Mouse (Mus musculus): ENCODE results near the gene Tex33. TPM values are rescaled to one million over a fixed set of nuclear protein-coding genes. Genes with fewer than 3 reads are reported as not detected.
A peak's percentile ranks its signal among the peaks of the same experiment; 100 is the strongest.

The Tex33 gene
- polyA plus RNA-seq, 1 experiment from 2014 or later: not detected

DNA sequence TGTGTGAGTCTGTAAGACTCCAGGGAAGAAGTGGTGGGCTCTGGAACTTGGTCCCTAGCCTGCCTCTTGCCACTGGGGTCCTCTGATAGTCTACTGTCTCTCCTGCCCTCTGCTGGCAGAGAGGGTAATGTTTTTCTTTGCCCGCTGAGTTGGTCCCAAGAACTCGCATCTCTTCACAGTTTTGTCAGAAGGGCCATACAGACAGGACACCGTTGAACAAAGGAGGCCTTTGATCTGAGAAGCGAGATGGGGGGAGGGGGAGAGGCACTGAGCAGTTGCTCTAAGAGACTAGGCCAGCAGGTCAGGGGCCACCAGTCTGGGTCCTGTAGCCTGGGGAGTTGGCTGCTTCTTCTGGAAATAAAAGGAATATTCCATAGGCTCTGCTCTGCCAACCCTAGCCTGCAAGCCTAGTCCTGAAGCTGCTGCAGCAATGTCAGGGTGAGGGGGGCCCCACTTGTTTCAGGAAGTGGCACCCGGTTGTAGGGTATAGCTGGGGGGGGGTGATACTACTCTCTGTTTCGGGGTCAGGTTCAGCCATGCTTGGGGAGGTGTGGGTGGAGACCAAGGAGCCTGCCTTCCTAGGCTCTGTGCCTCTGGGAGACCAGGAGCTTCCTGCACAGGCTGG lies 39.3 kb upstream of the Tex33 start:
- H3K27ac ChIP-seq: no peak overlapping the region
- H3K4me1 ChIP-seq (replicated peaks; ENCODE audit: control insufficient read depth, insufficient read depth, low read length): peaks cover 17% of the 10 kb centered on the region; the same call in 1 of the 2 replicates
- H3K4me2 ChIP-seq (replicated peaks): no peak overlapping the region
- no peak for ATAC-seq (ENCODE audit: low FRiP score)
- H3K27me3 ChIP-seq (ENCODE audit: control insufficient read depth, insufficient read depth, low read length): no peaks in the 10 kb centered on the region
- H3K4me3 ChIP-seq (replicated peaks; ENCODE audit: low read length): no peak overlapping the region
- H3K36me3 ChIP-seq (replicated peaks; ENCODE audit: control insufficient read depth, insufficient read depth): peaks cover 42% of the 10 kb centered on the region
- no peak overlapping the region for H3K9ac ChIP-seq
- DNase-seq (ENCODE audit: low spot score): peak; percentile 59
- H3K9me3 ChIP-seq (ENCODE audit: control insufficient read depth, low read length): no peaks in the 10 kb centered on the region
- 25% methylated on average over 6 of the region's 6 CpGs for WGBS

DNA sequence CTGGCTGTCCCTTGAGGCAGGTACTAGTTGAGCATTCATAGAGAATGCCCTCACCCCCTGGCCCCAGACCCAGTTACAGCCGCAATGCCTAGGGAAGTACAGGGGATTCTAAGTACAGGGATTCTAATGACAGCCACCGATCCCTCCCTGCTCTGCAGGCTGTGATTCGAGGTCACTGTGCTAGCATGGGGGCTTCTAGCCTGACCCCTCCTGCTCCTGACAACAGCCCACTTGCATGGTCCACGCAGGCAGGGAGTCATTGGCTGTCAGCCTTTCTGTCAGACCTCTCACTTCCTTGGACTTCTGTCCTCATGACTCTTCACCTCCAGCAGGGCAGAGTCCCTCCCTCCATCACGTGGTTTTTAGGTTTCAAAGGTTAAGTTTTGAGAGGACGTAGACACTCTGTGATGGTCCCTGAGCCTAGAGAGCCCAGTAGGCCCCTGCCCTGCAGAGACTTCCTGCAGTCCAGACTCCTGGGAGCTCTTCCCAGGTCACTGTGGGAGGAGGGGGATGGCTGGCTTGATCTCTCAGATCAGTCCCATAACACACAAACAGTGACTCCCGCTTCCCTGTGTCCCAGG lies 35.9 kb upstream of the Tex33 start:
- no peaks in the 10 kb centered on the region for H3K9me3 ChIP-seq (ENCODE audit: control insufficient read depth, low read length)
- peaks cover 23% of the 10 kb centered on the region; the same call in 1 of the 2 replicates for H3K4me1 ChIP-seq (replicated peaks; ENCODE audit: control insufficient read depth, insufficient read depth, low read length)
- ATAC-seq (ENCODE audit: low FRiP score) (no peak), DNase-seq (ENCODE audit: low spot score) (no peak)
- H3K36me3 ChIP-seq (replicated peaks; ENCODE audit: control insufficient read depth, insufficient read depth): peaks cover 42% of the 10 kb centered on the region
- no peak overlapping the region for H3K4me3 ChIP-seq (replicated peaks; ENCODE audit: low read length)
- 83% methylated on average over 7 of the region's 7 CpGs for WGBS
- no peaks in the 10 kb centered on the region for H3K27me3 ChIP-seq (ENCODE audit: control insufficient read depth, insufficient read depth, low read length)
- no peak overlapping the region for H3K9ac ChIP-seq
- H3K4me2 ChIP-seq (replicated peaks): no peak overlapping the region
- no peak overlapping the region for H3K27ac ChIP-seq

DNA sequence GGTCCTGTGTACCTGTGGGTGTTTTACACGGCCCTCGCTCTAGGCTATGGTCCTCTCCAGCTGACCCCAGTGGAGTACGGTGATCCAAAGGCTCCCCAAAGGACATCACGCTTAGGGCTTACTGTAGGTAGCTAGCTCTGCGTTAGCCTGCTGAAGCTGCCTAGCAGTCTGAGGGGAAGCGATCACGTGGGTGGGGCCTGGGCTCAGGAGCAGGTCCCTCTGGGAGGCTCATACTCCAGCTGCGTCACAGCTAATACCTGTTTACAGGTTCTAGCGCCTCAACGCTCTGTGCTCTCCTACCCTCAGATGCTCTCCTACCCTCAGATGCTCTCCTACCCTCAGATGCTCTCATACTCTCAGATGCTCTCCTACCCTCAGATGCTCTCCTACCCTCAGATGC lies 35.2 kb upstream of the Tex33 start:
- H3K9ac ChIP-seq: no peak overlapping the region
- ATAC-seq (ENCODE audit: low FRiP score): no peak
- no peak for DNase-seq (ENCODE audit: low spot score)
- H3K27ac ChIP-seq: no peak overlapping the region
- 85% methylated on average over 10 of the region's 10 CpGs for WGBS
- peaks cover 16% of the 10 kb centered on the region; the same call in 1 of the 2 replicates for H3K4me1 ChIP-seq (replicated peaks; ENCODE audit: control insufficient read depth, insufficient read depth, low read length)
- H3K4me2 ChIP-seq (replicated peaks): no peak overlapping the region
- no peaks in the 10 kb centered on the region for H3K9me3 ChIP-seq (ENCODE audit: control insufficient read depth, low read length)
- H3K36me3 ChIP-seq (replicated peaks; ENCODE audit: control insufficient read depth, insufficient read depth): peaks cover 35% of the 10 kb centered on the region
- H3K4me3 ChIP-seq (replicated peaks; ENCODE audit: low read length): no peak overlapping the region
- H3K27me3 ChIP-seq (ENCODE audit: control insufficient read depth, insufficient read depth, low read length): no peaks in the 10 kb centered on the region

DNA sequence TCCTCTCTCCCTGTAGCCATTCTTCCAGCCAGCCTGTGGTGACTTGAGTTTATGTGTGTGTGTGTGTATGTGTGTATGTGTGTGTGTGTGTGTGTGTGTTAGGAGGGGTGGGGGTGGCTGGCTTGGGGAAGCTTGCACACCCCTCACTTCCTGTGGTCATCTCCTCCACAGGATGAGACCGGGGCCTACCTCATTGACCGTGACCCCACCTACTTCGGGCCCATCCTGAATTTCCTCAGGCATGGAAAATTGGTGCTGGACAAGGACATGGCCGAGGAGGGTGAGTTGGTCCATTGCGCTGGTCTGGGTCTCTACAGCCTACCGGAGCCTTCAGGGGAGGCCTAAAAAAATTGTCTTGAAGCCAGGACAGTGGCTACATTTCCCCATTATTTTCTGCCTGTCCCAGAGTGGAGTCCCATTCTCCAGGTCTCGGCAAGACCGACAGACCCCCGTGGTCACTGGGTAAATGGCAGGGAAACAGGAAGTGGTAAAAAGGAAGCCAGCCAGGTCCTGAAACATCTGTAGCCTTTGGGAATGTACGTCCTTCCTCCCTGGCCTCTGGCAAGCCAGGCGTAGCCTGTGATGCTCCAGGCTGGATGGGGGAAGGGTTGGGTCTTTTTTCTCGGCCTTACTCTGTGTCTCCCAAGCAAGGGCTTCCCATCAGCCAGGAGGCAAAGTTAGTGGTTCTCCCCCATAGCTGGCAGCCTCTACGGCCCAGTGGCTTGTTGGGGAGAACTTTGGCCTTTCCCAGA lies 34.3 kb upstream of the Tex33 start:
- no peak for ATAC-seq (ENCODE audit: low FRiP score)
- Histone ChIP-seq H3K9ac (no peak overlapping the region), H3K27me3 (ENCODE audit: control insufficient read depth, insufficient read depth, low read length) (no peaks in the 10 kb centered on the region), H3K27ac (peak overlapping the region; percentile 82), H3K4me3 (replicated peaks; ENCODE audit: low read length) (peak overlapping the region; percentile 96; the same call in 1 of the 2 replicates), H3K4me2 (replicated peaks) (peak overlapping the region; percentile 95), H3K4me1 (replicated peaks; ENCODE audit: control insufficient read depth, insufficient read depth, low read length) (peaks cover 16% of the 10 kb centered on the region; the same call in 1 of the 2 replicates), H3K36me3 (replicated peaks; ENCODE audit: control insufficient read depth, insufficient read depth) (peaks cover 30% of the 10 kb centered on the region), H3K9me3 (ENCODE audit: control insufficient read depth, low read length) (no peaks in the 10 kb centered on the region)
- no peak for DNase-seq (ENCODE audit: low spot score)
- 83% methylated on average over 13 of the region's 13 CpGs for WGBS

DNA sequence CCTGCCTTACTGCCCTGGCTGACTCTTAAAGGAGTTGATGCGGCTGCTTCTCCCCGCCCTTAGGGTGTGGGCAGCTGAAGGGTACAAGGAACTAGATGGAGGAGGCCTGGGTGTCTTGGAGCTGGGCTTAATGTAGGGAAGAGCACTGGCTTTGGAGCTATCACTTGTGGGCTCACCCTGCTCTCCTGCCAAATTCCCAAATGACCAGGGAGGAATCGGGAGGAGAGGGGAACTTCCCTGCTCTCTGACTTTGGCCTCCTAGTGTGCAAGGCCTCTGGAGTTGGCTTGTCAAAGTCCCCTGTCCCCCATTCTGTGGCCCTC lies 33.4 kb upstream of the Tex33 start:
- ATAC-seq (ENCODE audit: low FRiP score): no peak
- 0% methylated on average over 3 of the region's 3 CpGs for WGBS
- H3K27ac ChIP-seq: peak overlapping the region; percentile 82

DNA sequence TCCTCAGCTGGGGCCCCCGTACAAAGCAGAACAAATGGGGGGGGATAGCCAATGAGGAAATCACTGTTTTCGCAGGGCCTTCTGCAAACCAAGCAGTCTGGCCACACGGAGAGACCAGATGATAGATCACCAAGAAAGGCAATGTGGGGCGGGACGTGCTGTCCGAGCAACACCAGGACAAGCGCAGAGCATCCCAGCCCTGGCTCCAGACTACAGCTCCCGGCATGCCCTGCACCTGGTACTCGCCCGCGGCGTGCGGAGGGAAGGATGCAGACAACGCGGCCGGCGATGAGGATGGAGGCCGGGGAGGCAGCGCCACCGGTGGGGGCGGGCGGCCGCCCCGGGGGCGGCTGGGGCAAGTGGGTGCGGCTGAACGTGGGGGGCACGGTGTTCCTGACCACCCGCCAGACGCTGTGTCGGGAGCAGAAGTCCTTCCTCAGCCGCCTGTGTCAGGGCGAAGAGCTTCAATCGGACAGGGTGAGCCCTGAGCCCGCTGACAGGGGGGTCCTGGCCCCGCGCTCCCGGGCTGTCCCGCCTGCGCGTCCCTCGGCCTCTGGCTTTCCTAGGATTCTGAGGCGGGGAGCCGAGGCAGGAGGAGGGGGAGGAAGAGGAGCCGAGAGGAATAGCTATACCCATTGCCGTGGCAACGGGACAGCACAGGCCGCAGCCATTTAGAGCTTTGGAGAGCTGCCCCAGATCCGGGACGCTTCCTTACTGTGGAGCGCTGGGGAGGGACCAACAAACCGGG lies 32.9 kb upstream of the Tex33 start, which contains the start of gene Kctd17:
Gene Kctd17 (plus strand): TSS at position 174 of the 748 bp plus-strand sequence.
- Histone ChIP-seq H3K27ac (peak within 1 kb of the TSS; percentile 82), H3K9me3 (ENCODE audit: control insufficient read depth, low read length) (no peaks in the 10 kb centered on the region), H3K4me3 (replicated peaks; ENCODE audit: low read length) (peak within 1 kb of the TSS; percentile 96), H3K36me3 (replicated peaks; ENCODE audit: control insufficient read depth, insufficient read depth) (peaks cover 19% of the 10 kb centered on the region), H3K27me3 (ENCODE audit: control insufficient read depth, insufficient read depth, low read length) (no peaks in the 10 kb centered on the region), H3K4me2 (replicated peaks) (peak within 1 kb of the TSS; percentile 95), H3K4me1 (replicated peaks; ENCODE audit: control insufficient read depth, insufficient read depth, low read length) (peaks cover 16% of the 10 kb centered on the region; the same call in 1 of the 2 replicates), H3K9ac (peak within 1 kb of the TSS; percentile 94)
- WGBS: 1% methylated on average over 43 of the region's 52 CpGs
- DNase-seq (ENCODE audit: low spot score) (peak; percentile 80), ATAC-seq (ENCODE audit: low FRiP score) (peak; percentile 88)

More for the DNA sequence above, 33.4 kb upstream of the Tex33 start:
- H3K4me3 ChIP-seq (replicated peaks; ENCODE audit: low read length): peak overlapping the region; percentile 96
- peak overlapping the region; percentile 95 for H3K4me2 ChIP-seq (replicated peaks)
- H3K9me3 ChIP-seq (ENCODE audit: control insufficient read depth, low read length): no peaks in the 10 kb centered on the region
- peaks cover 16% of the 10 kb centered on the region; the same call in 1 of the 2 replicates for H3K4me1 ChIP-seq (replicated peaks; ENCODE audit: control insufficient read depth, insufficient read depth, low read length)
- DNase-seq (ENCODE audit: low spot score): no peak
- H3K27me3 ChIP-seq (ENCODE audit: control insufficient read depth, insufficient read depth, low read length): no peaks in the 10 kb centered on the region
- peak overlapping the region; percentile 94 for H3K9ac ChIP-seq
- peaks cover 24% of the 10 kb centered on the region for H3K36me3 ChIP-seq (replicated peaks; ENCODE audit: control insufficient read depth, insufficient read depth)

DNA sequence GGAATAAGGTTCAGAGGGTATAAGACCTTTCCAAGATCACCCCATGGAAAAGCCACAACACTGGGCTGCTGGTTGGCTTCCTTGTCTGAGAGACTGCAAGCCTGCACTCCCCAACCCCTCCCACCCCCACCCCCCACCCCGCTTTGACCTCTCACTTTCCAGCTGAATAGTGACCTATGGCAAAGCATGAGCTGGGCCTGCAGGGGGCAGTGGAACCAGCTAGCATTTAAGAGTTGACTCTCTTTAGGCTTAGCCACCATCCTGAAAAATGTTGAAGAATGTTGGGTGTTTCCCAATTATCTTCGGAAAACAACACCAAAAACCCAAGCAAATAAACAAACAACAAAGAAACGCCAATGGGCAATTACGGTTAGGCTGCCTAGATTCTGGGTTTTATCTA lies 29.5 kb upstream of the Tex33 start:
- ATAC-seq (ENCODE audit: low FRiP score): no peak
- Histone ChIP-seq H3K27ac (no peak overlapping the region), H3K4me1 (replicated peaks; ENCODE audit: control insufficient read depth, insufficient read depth, low read length) (peaks cover 16% of the 10 kb centered on the region; the same call in 1 of the 2 replicates), H3K4me3 (replicated peaks; ENCODE audit: low read length) (no peak overlapping the region), H3K9ac (no peak overlapping the region), H3K9me3 (ENCODE audit: control insufficient read depth, low read length) (no peaks in the 10 kb centered on the region), H3K4me2 (replicated peaks) (no peak overlapping the region), H3K27me3 (ENCODE audit: control insufficient read depth, insufficient read depth, low read length) (no peaks in the 10 kb centered on the region), H3K36me3 (replicated peaks; ENCODE audit: control insufficient read depth, insufficient read depth) (no peaks in the 10 kb centered on the region)
- no peak for DNase-seq (ENCODE audit: low spot score)
- WGBS: 64% methylated on average over 4 of the region's 4 CpGs

DNA sequence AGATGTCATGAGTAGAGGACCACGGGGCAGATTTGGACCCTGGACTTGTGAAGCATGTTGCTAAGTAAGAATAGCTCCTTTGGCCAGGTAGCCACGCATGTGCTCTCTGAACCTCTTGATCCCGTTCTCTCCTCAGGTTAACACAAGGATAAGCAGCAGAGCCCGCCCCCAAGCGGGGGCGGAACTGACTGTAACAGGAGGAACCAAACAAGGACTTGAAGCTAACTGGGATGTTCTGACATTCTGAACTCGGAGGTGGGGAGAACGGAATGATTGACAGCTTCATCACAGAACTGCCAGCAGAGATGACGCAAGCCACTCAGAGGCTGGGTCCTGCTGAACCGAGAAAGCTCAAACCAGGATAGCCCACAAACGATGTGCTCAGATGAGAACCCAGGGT lies 28.8 kb upstream of the Tex33 start:
- H3K9ac ChIP-seq: no peak overlapping the region
- H3K27ac ChIP-seq: no peak overlapping the region
- ATAC-seq (ENCODE audit: low FRiP score): no peak
- H3K36me3 ChIP-seq (replicated peaks; ENCODE audit: control insufficient read depth, insufficient read depth): no peaks in the 10 kb centered on the region
- no peak overlapping the region for H3K4me3 ChIP-seq (replicated peaks; ENCODE audit: low read length)
- no peak overlapping the region for H3K4me2 ChIP-seq (replicated peaks)
- DNase-seq (ENCODE audit: low spot score): no peak
- H3K4me1 ChIP-seq (replicated peaks; ENCODE audit: control insufficient read depth, insufficient read depth, low read length): peaks cover 8% of the 10 kb centered on the region; the same call in 1 of the 2 replicates
- 27% methylated on average over 11 of the region's 11 CpGs for WGBS
- no peaks in the 10 kb centered on the region for H3K27me3 ChIP-seq (ENCODE audit: control insufficient read depth, insufficient read depth, low read length)
- H3K9me3 ChIP-seq (ENCODE audit: control insufficient read depth, low read length): no peaks in the 10 kb centered on the region
